In genomic region chr2:112637206-112637605, GRCm38 (mm10) we compare ENCODE assay signal across 16 mouse cellular contexts.
DNase-seq lines count a peak whose midpoint lies in the region; TF ChIP-seq lines count a peak whose summit lies in the region.
"Had no signal": no experiment of that assay in that cellular context is flagged by ENCODE, and none has a peak within 500 bp of the region (broad histone marks: within the 10 kb centered on the region; RNA-seq: fewer than 3 reads in every experiment).

No protein-coding gene starts in this region.

- H3K4me1 ChIP-seq in cerebellum, adult 2 months (ENCODE audit: control insufficient read depth, insufficient read depth, low read length) = peaks cover 8% of the 10 kb centered on the region
- H3K4me1 ChIP-seq: forebrain, embryonic 13.5 days; hindbrain, embryonic 15.5 days; liver, embryonic 12.5 days; midbrain, embryonic 15.5 days had no signal

- WGBS in cerebellum, adult 2 months = 17% methylated on average over 5 of the region's 5 CpGs

- H3K4me3 ChIP-seq in cerebellum, adult 2 months (replicated peaks; ENCODE audit: insufficient read depth, low read depth, low read length) = no peak overlapping the region
- H3K4me3 ChIP-seq: forebrain, embryonic 13.5 days; hindbrain, embryonic 15.5 days; liver, embryonic 12.5 days; midbrain, embryonic 15.5 days had no signal

- H3K27ac ChIP-seq in cerebellum, adult 2 months (ENCODE audit: insufficient read depth, low read length) = peak overlapping the region; percentile 8
- H3K27ac ChIP-seq: forebrain, embryonic 13.5 days; hindbrain, embryonic 15.5 days; liver, embryonic 12.5 days; midbrain, embryonic 15.5 days had no signal

- no peaks in the 10 kb centered on the region for H3K27me3 ChIP-seq in cerebellum, adult 2 months (ENCODE audit: control insufficient read depth, insufficient read depth, low read length)
- H3K27me3 ChIP-seq: forebrain, embryonic 13.5 days; hindbrain, embryonic 15.5 days; liver, embryonic 12.5 days; midbrain, embryonic 15.5 days had no signal

- TF ChIP-seq CTCF in cerebellum, adult 2 months (IDR thresholded peaks at IDR 0.05; ENCODE audit: borderline replicate concordance, insufficient read depth, low read depth, low read length) = no peak

- DNase-seq in gastrocnemius, postnatal 14 days = peak; percentile 12
- no peak for DNase-seq in gastrocnemius, postnatal 36 days
- DNase-seq in cerebellum, adult 2 months = peak; percentile 66 to 87
- DNase-seq in heart, adult 8-10 months (ENCODE audit: low spot score) = peak; percentile 59
- DNase-seq in heart, postnatal 25 days (ENCODE audit: low spot score) = peak; percentile 7
- DNase-seq in yolk sac, embryonic 10.5 days (ENCODE audit: low spot score) = no peak
- DNase-seq in kidney, postnatal 10 days = no peak
- DNase-seq in adrenal gland, postnatal 4 days (ENCODE audit: low spot score in 2 of 2) = no peak
- DNase-seq: embryo, embryonic 11 days; kidney, adult 11 months; kidney, postnatal 14 days; layer of hippocampus, adult 9-11 months had no signal

- TF ChIP-seq POLR2A in cerebellum, adult 2 months (IDR thresholded peaks at IDR 0.05; ENCODE audit: borderline replicate concordance, insufficient read depth, low read length) = no peak

- intact Hi-C loops in gastrocnemius, postnatal 14 days (cut with DNase I; ENCODE audit: low total_unique reads) = no loop called here
- intact Hi-C loops in gastrocnemius, postnatal 36 days (cut with DNase I) = no loop called here
- intact Hi-C loops in heart, postnatal 25 days (cut with DNase I) = no loop called here

Comparison
In these comparisons a context has a peak if more than half of its experiments do, and no peak if none do; other contexts are left out.
1. DNase-seq: peak in gastrocnemius, postnatal 14 days (single experiment), cerebellum, adult 2 months (2 of 2), heart, adult 8-10 months (single experiment) and heart, postnatal 25 days (single experiment); none in gastrocnemius, postnatal 36 days (0 of 2), yolk sac, embryonic 10.5 days (single experiment), kidney, postnatal 10 days (single experiment) and adrenal gland, postnatal 4 days (0 of 2).